Mouse (Mus musculus): ENCODE data around the gene 4933428M09Rik. TPM values are rescaled to one million over a fixed set of nuclear protein-coding genes. Genes with fewer than 3 reads are reported as not detected.
A peak's percentile ranks its signal among the peaks of the same experiment; 100 is the strongest.
"Not testable (repeated sequence)": the region's sequence is repeated elsewhere in the genome, so short reads cannot be mapped to it uniquely, and the experiment has no call there.

Gene 4933428M09Rik
- not detected in 2 replicates for polyA plus RNA-seq (2012; rRNA removed)
- not detected in 2 replicates for polyA plus RNA-seq (2014; fragmentation: Nextera tagmentation; extraction: Ambion mirVana)

- Histone ChIP-seq H3K4me2 (ENCODE audit: low read depth) (no peak within 1 kb of the TSS), H3K9me3 (ENCODE audit: control insufficient read depth, low read length) (no peaks in the 10 kb centered on the region), H3K4me3 (ENCODE audit: insufficient read depth in 1 of 2, low read depth in 2 of 2, low read length in 2 of 2) (no peak within 1 kb of the TSS), H3K27ac (no peak within 1 kb of the TSS), H3K27me3 (ENCODE audit: control insufficient read depth, insufficient read depth, low read length) (no peaks in the 10 kb centered on the region), H3K36me3 (replicated peaks; ENCODE audit: control insufficient read depth, insufficient read depth, low read depth) (no peaks in the 10 kb centered on the region), H3K9ac (replicated peaks) (no peak within 1 kb of the TSS), H3K4me1 (replicated peaks; ENCODE audit: control insufficient read depth in 2 of 2, insufficient read depth in 2 of 2, low read length in 1 of 2) (no peaks in the 10 kb centered on the region)
- ATAC-seq (ENCODE audit: insufficient read depth) (no peak), DNase-seq (ENCODE audit: low read depth in 3 of 3, low spot score in 3 of 3) (no peak)
- WGBS (ENCODE audit: insufficient replicate concordance): 72% methylated on average over 8 of the region's 8 CpGs
- TF ChIP-seq CTCF (IDR thresholded peaks at IDR 0.05; ENCODE audit: low read depth) (no peak), EP300 (IDR thresholded peaks at IDR 0.05; ENCODE audit: low read depth) (no peak)
These were observed at the start of gene 4933428M09Rik for GRCm38 (mm10) chrX:139178928-139179327. Gene 4933428M09Rik (plus strand): TSS chrX:139179228.

GRCm38 (mm10) chrX:139134031-139134430 lies 45.0 kb upstream of the 4933428M09Rik start:
- Histone ChIP-seq H3K4me3 (ENCODE audit: insufficient read depth in 1 of 2, low read depth in 2 of 2, low read length in 2 of 2) (no peak overlapping the region), H3K27me3 (ENCODE audit: control insufficient read depth, insufficient read depth, low read length) (no peaks in the 10 kb centered on the region), H3K9me3 (ENCODE audit: control insufficient read depth, low read length) (no peaks in the 10 kb centered on the region), H3K27ac (no peak overlapping the region), H3K36me3 (replicated peaks; ENCODE audit: control insufficient read depth, insufficient read depth, low read depth) (no peaks in the 10 kb centered on the region), H3K4me1 (replicated peaks; ENCODE audit: control insufficient read depth in 2 of 2, insufficient read depth in 2 of 2, low read length in 1 of 2) (no peaks in the 10 kb centered on the region), H3K9ac (replicated peaks) (no peak overlapping the region), H3K4me2 (ENCODE audit: low read depth) (no peak overlapping the region)
- no peak for DNase-seq (ENCODE audit: low read depth in 3 of 3, low spot score in 3 of 3)
- TF ChIP-seq EP300 (IDR thresholded peaks at IDR 0.05; ENCODE audit: low read depth): no peak
- TF ChIP-seq CTCF (IDR thresholded peaks at IDR 0.05; ENCODE audit: low read depth): no peak
- no peak for ATAC-seq (ENCODE audit: insufficient read depth)
- WGBS (ENCODE audit: insufficient replicate concordance): 57% methylated on average over 4 of the region's 4 CpGs

- H3K4me3 ChIP-seq (ENCODE audit: insufficient read depth in 1 of 2, low read depth in 2 of 2, low read length in 2 of 2); DNase-seq (ENCODE audit: low read depth in 3 of 3, low spot score in 3 of 3); ATAC-seq (ENCODE audit: insufficient read depth); H3K4me2 ChIP-seq (ENCODE audit: low read depth); H3K36me3 ChIP-seq (replicated peaks; ENCODE audit: control insufficient read depth, insufficient read depth, low read depth); H3K27ac ChIP-seq; H3K4me1 ChIP-seq (replicated peaks; ENCODE audit: control insufficient read depth in 2 of 2, insufficient read depth in 2 of 2, low read length in 1 of 2); H3K9me3 ChIP-seq (ENCODE audit: control insufficient read depth, low read length); H3K9ac ChIP-seq (replicated peaks); H3K27me3 ChIP-seq (ENCODE audit: control insufficient read depth, insufficient read depth, low read length): not testable (repeated sequence)
- TF ChIP-seq CTCF (IDR thresholded peaks at IDR 0.05; ENCODE audit: low read depth): peak; percentile 66
- WGBS (ENCODE audit: insufficient replicate concordance): 64% methylated on average over 3 of the region's 3 CpGs
These were observed 12.5 kb downstream of the 4933428M09Rik start for GRCm38 (mm10) chrX:139191506-139191905.

GRCm38 (mm10) chrX:139194572-139195279 lies 15.7 kb downstream of the 4933428M09Rik start:
- H3K4me2 ChIP-seq (ENCODE audit: low read depth): no peak overlapping the region
- no peaks in the 10 kb centered on the region for H3K9me3 ChIP-seq (ENCODE audit: control insufficient read depth, low read length)
- H3K27ac ChIP-seq: no peak overlapping the region
- ATAC-seq (ENCODE audit: insufficient read depth): no peak
- H3K9ac ChIP-seq (replicated peaks): no peak overlapping the region
- no peak overlapping the region for H3K4me3 ChIP-seq (ENCODE audit: insufficient read depth in 1 of 2, low read depth in 2 of 2, low read length in 2 of 2)
- TF ChIP-seq CTCF (IDR thresholded peaks at IDR 0.05; ENCODE audit: low read depth) (no peak), EP300 (IDR thresholded peaks at IDR 0.05; ENCODE audit: low read depth) (no peak)
- no peaks in the 10 kb centered on the region for H3K27me3 ChIP-seq (ENCODE audit: control insufficient read depth, insufficient read depth, low read length)
- H3K36me3 ChIP-seq (replicated peaks; ENCODE audit: control insufficient read depth, insufficient read depth, low read depth): no peaks in the 10 kb centered on the region
- WGBS (ENCODE audit: insufficient replicate concordance): 35% methylated on average over 1 of the region's 1 CpGs
- DNase-seq (ENCODE audit: low read depth in 3 of 3, low spot score in 3 of 3): no peak
- H3K4me1 ChIP-seq (replicated peaks; ENCODE audit: control insufficient read depth in 2 of 2, insufficient read depth in 2 of 2, low read length in 1 of 2): no peaks in the 10 kb centered on the region

GRCm38 (mm10) chrX:139209191-139209828 lies 30.3 kb downstream of the 4933428M09Rik start:
- not testable (repeated sequence) for H3K27ac ChIP-seq; H3K9ac ChIP-seq (replicated peaks); H3K4me1 ChIP-seq (replicated peaks; ENCODE audit: control insufficient read depth in 2 of 2, insufficient read depth in 2 of 2, low read length in 1 of 2); ATAC-seq (ENCODE audit: insufficient read depth); H3K27me3 ChIP-seq (ENCODE audit: control insufficient read depth, insufficient read depth, low read length); H3K4me2 ChIP-seq (ENCODE audit: low read depth); H3K4me3 ChIP-seq (ENCODE audit: insufficient read depth in 1 of 2, low read depth in 2 of 2, low read length in 2 of 2); H3K9me3 ChIP-seq (ENCODE audit: control insufficient read depth, low read length); H3K36me3 ChIP-seq (replicated peaks; ENCODE audit: control insufficient read depth, insufficient read depth, low read depth); DNase-seq (ENCODE audit: low read depth in 3 of 3, low spot score in 3 of 3)
- 70% methylated on average over 4 of the region's 4 CpGs for WGBS (ENCODE audit: insufficient replicate concordance)

All from liver, embryonic 14.5 days (tissue).